Mouse (Mus musculus) WW6 (cell line): Measurements from ENCODE around the gene Guca2b.
A peak's percentile ranks its signal among the peaks of the same experiment; 100 is the strongest.

Source experiments
- DNase-seq: peaks from one replicate; pipeline ENCODE4 v3.0.0-alpha.2; 2013; ENCODE audit warnings: low read depth, low spot score

The Guca2b gene

GRCm38 (mm10) chr4:119658731-119659130 lies at the start of gene Guca2b:
TSS of gene Guca2b (minus strand) at chr4:119658954.
- no peak for DNase-seq

GRCm38 (mm10) chr4:119707751-119708150 lies 49.0 kb upstream of the Guca2b start:
- DNase-seq, result no peak

GRCm38 (mm10) chr4:119707326-119707725 lies 48.6 kb upstream of the Guca2b start:
- DNase-seq, result no peak

GRCm38 (mm10) chr4:119703965-119704364 lies 45.2 kb upstream of the Guca2b start:
- no peak for DNase-seq

GRCm38 (mm10) chr4:119701269-119701954 lies 42.7 kb upstream of the Guca2b start:
- no peak for DNase-seq

- DNase-seq, result no peak
Observed at GRCm38 (mm10) chr4:119698339-119698738, 39.6 kb upstream of the Guca2b start.

GRCm38 (mm10) chr4:119685746-119686145 lies 27.0 kb upstream of the Guca2b start:
- no peak for DNase-seq

- peak; percentile 9 for DNase-seq
Observed at GRCm38 (mm10) chr4:119682596-119682995, 23.8 kb upstream of the Guca2b start.

GRCm38 (mm10) chr4:119672685-119673084 lies 13.9 kb upstream of the Guca2b start:
- DNase-seq, result no peak

- no peak for DNase-seq
Observed at GRCm38 (mm10) chr4:119671164-119671563, 12.4 kb upstream of the Guca2b start.

GRCm38 (mm10) chr4:119670736-119671135 lies 12.0 kb upstream of the Guca2b start:
- DNase-seq, result no peak

- DNase-seq, result no peak
Observed at GRCm38 (mm10) chr4:119670210-119670555, 11.4 kb upstream of the Guca2b start.

GRCm38 (mm10) chr4:119669356-119670209 lies 10.8 kb upstream of the Guca2b start:
- no peak for DNase-seq

- no peak for DNase-seq
Observed at GRCm38 (mm10) chr4:119668596-119668995, 9.8 kb upstream of the Guca2b start.

- DNase-seq, result no peak
Observed at GRCm38 (mm10) chr4:119668185-119668584, 9.4 kb upstream of the Guca2b start.

GRCm38 (mm10) chr4:119667454-119667853 lies 8.7 kb upstream of the Guca2b start:
- peak; percentile 13 for DNase-seq

- no peak for DNase-seq
Observed at GRCm38 (mm10) chr4:119666116-119666515, 7.4 kb upstream of the Guca2b start.

GRCm38 (mm10) chr4:119665166-119665565 lies 6.4 kb upstream of the Guca2b start:
- no peak for DNase-seq

- no peak for DNase-seq
Observed at GRCm38 (mm10) chr4:119663409-119664095, 4.8 kb upstream of the Guca2b start.

- no peak for DNase-seq
Observed at GRCm38 (mm10) chr4:119662976-119663375, 4.2 kb upstream of the Guca2b start.

- DNase-seq, result no peak
Observed at GRCm38 (mm10) chr4:119662151-119662550, 3.4 kb upstream of the Guca2b start.

GRCm38 (mm10) chr4:119660007-119660406 lies 1.3 kb upstream of the Guca2b start:
- DNase-seq, result no peak
